Mouse (Mus musculus) gastrocnemius, postnatal 10 days (tissue): ENCODE data around the gene Metrnl. TPM values are rescaled to one million over a fixed set of nuclear protein-coding genes. Genes with fewer than 3 reads are reported as not detected.

Source experiments
- DNase-seq: peaks from one replicate; pipeline ENCODE4 v3.0.0; 2021; ENCODE audit warnings: mixed read lengths
- total RNA-seq, 2 experiments: library from RNA; stranded (reverse); gene quantifications; 2 replicates each; pipeline ENCODE4 v1.2.3; 2021

Gene Metrnl
- total RNA-seq, 2 experiments from 2014 or later, result 15.1 to 21.1 TPM

- DNase-seq, result no peak
Observed at GRCm38 (mm10) chr11:121734892-121735291, 33.5 kb downstream of the Metrnl start.

GRCm38 (mm10) chr11:121738616-121739015 lies 37.3 kb downstream of the Metrnl start:
- no peak for DNase-seq

GRCm38 (mm10) chr11:121740906-121741305 lies 39.6 kb downstream of the Metrnl start:
- no peak for DNase-seq

GRCm38 (mm10) chr11:121741433-121741832 lies 40.1 kb downstream of the Metrnl start:
- DNase-seq, result no peak

GRCm38 (mm10) chr11:121743113-121743512 lies 41.8 kb downstream of the Metrnl start:
- DNase-seq, result no peak

GRCm38 (mm10) chr11:121743915-121744628 lies 42.7 kb downstream of the Metrnl start:
- no peak for DNase-seq

- DNase-seq, result no peak
Observed at GRCm38 (mm10) chr11:121746941-121747494, 45.7 kb downstream of the Metrnl start.

- DNase-seq, result no peak
Observed at GRCm38 (mm10) chr11:121748003-121748684, 46.8 kb downstream of the Metrnl start.

Other genes starting within 250 kb of the Metrnl start
- 10 to 100 TPM; 18.4 to 18.8 TPM for gene Tbcd, start 249.6 kb upstream of the Metrnl start, total RNA-seq
- not detected for gene Zfp750, start 182.2 kb upstream of the Metrnl start, total RNA-seq
- 1 to 10 TPM; 3.2 to 4.5 TPM for gene B3gntl1, start 28.4 kb upstream of the Metrnl start, total RNA-seq
- not detected for gene Ptchd3, start 128.7 kb downstream of the Metrnl start, total RNA-seq